Mouse (Mus musculus): ENCODE measurements at regions not wholly inside any gene's neighbourhood (a gene's known extent, or its start where the extent isn't known, plus 50 kb on each side); places are given as distances from the start of the nearest gene placed in this dataset.

DNA sequence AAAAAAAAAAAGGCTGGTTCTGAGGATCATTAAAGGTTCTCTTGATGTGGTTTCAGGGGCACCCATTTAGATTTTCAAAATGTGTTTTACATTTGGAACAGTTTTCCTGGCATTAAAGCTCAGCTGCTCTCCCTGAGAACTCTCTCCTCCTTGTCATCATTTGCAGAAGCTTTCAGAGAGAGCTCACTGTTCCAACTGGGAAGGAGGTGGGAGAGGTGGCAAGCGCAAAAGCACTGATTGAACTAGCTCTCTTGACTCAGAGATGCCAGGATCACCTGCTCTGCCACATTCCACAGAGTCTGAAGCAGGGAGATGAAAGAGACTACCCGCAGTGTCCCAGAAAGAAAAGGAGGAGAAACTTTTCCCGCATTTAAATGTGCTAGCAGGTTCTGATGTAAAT is 220.5 kb upstream of the Gbe1 start:
- WGBS, result 22% methylated on average over 3 of the region's 3 CpGs
- Histone ChIP-seq H3K36me3 (ENCODE audit: insufficient read depth) (no peaks in the 10 kb centered on the region), H3K4me1 (ENCODE audit: insufficient read depth) (no peaks in the 10 kb centered on the region), H3K4me2 (no peak overlapping the region), H3K27me3 (ENCODE audit: insufficient read depth, low read length) (no peaks in the 10 kb centered on the region), H3K4me3 (ENCODE audit: low read depth, low read length) (no peak overlapping the region), H3K27ac (ENCODE audit: low read depth) (peak overlapping the region; percentile 27; the same call in 1 of the 2 replicates), H3K9ac (no peak overlapping the region), H3K9me3 (ENCODE audit: low read depth, low read length) (no peaks in the 10 kb centered on the region)
- ATAC-seq (ENCODE audit: insufficient read depth), result peak; percentile 82
- peak; percentile 44 for DNase-seq
- TF ChIP-seq CTCF (IDR thresholded peaks at IDR 0.05; ENCODE audit: low read depth), result no peak

GRCm38 (mm10) chr16:70095221-70095620 is 218.5 kb upstream of the Gbe1 start:
- Histone ChIP-seq H3K9ac (no peak overlapping the region), H3K4me2 (no peak overlapping the region), H3K9me3 (ENCODE audit: low read depth, low read length) (no peaks in the 10 kb centered on the region), H3K4me1 (ENCODE audit: insufficient read depth) (no peaks in the 10 kb centered on the region), H3K27ac (ENCODE audit: low read depth) (no peak overlapping the region), H3K36me3 (ENCODE audit: insufficient read depth) (no peaks in the 10 kb centered on the region), H3K27me3 (ENCODE audit: insufficient read depth, low read length) (no peaks in the 10 kb centered on the region), H3K4me3 (ENCODE audit: low read depth, low read length) (no peak overlapping the region)
- DNase-seq (no peak), ATAC-seq (ENCODE audit: insufficient read depth) (no peak)
- TF ChIP-seq CTCF (IDR thresholded peaks at IDR 0.05; ENCODE audit: low read depth), result no peak
- WGBS, result 73% methylated on average over 2 of the region's 2 CpGs

- H3K9ac ChIP-seq, result no peak overlapping the region
- WGBS, result 32% methylated on average over 6 of the region's 6 CpGs
- H3K9me3 ChIP-seq (ENCODE audit: low read depth, low read length), result no peaks in the 10 kb centered on the region
- H3K27me3 ChIP-seq (ENCODE audit: insufficient read depth, low read length), result no peaks in the 10 kb centered on the region
- no peak for TF ChIP-seq CTCF (IDR thresholded peaks at IDR 0.05; ENCODE audit: low read depth)
- no peaks in the 10 kb centered on the region for H3K36me3 ChIP-seq (ENCODE audit: insufficient read depth)
- ATAC-seq (ENCODE audit: insufficient read depth) (peak; percentile 70; the same call in 1 of the 2 replicates), DNase-seq (peak; percentile 80)
- no peak overlapping the region for H3K4me3 ChIP-seq (ENCODE audit: low read depth, low read length)
- no peak overlapping the region for H3K4me2 ChIP-seq
- H3K27ac ChIP-seq (ENCODE audit: low read depth), result no peak overlapping the region
- no peaks in the 10 kb centered on the region for H3K4me1 ChIP-seq (ENCODE audit: insufficient read depth)
Measured at GRCm38 (mm10) chr16:70103791-70104378, 209.9 kb upstream of the Gbe1 start.

- DNase-seq (no peak), ATAC-seq (ENCODE audit: insufficient read depth) (no peak)
- H3K27me3 ChIP-seq (ENCODE audit: insufficient read depth, low read length), result no peaks in the 10 kb centered on the region
- WGBS, result 70% methylated on average over 3 of the region's 3 CpGs
- H3K4me2 ChIP-seq, result no peak overlapping the region
- H3K9ac ChIP-seq, result no peak overlapping the region
- TF ChIP-seq CTCF (IDR thresholded peaks at IDR 0.05; ENCODE audit: low read depth), result no peak
- no peaks in the 10 kb centered on the region for H3K36me3 ChIP-seq (ENCODE audit: insufficient read depth)
- H3K4me3 ChIP-seq (ENCODE audit: low read depth, low read length), result no peak overlapping the region
- no peaks in the 10 kb centered on the region for H3K9me3 ChIP-seq (ENCODE audit: low read depth, low read length)
- no peak overlapping the region for H3K27ac ChIP-seq (ENCODE audit: low read depth)
- no peaks in the 10 kb centered on the region for H3K4me1 ChIP-seq (ENCODE audit: insufficient read depth)
Measured at GRCm38 (mm10) chr16:70141466-70141865, 172.3 kb upstream of the Gbe1 start.

- WGBS, result 77% methylated on average over 10 of the region's 10 CpGs
- H3K4me3 ChIP-seq (ENCODE audit: low read depth, low read length), result no peak overlapping the region
- no peak overlapping the region for H3K4me2 ChIP-seq
- no peak overlapping the region for H3K27ac ChIP-seq (ENCODE audit: low read depth)
- TF ChIP-seq CTCF (IDR thresholded peaks at IDR 0.05; ENCODE audit: low read depth), result no peak
- no peaks in the 10 kb centered on the region for H3K27me3 ChIP-seq (ENCODE audit: insufficient read depth, low read length)
- DNase-seq, result no peak
- H3K4me1 ChIP-seq (ENCODE audit: insufficient read depth), result no peaks in the 10 kb centered on the region
- no peak overlapping the region for H3K9ac ChIP-seq
- no peaks in the 10 kb centered on the region for H3K36me3 ChIP-seq (ENCODE audit: insufficient read depth)
- no peaks in the 10 kb centered on the region for H3K9me3 ChIP-seq (ENCODE audit: low read depth, low read length)
- no peak for ATAC-seq (ENCODE audit: insufficient read depth)
Measured at GRCm38 (mm10) chr16:70147673-70148359, 165.9 kb upstream of the Gbe1 start.

- no peak overlapping the region for H3K4me3 ChIP-seq (ENCODE audit: low read depth, low read length)
- no peaks in the 10 kb centered on the region for H3K9me3 ChIP-seq (ENCODE audit: low read depth, low read length)
- 76% methylated on average over 7 of the region's 7 CpGs for WGBS
- no peaks in the 10 kb centered on the region for H3K27me3 ChIP-seq (ENCODE audit: insufficient read depth, low read length)
- H3K27ac ChIP-seq (ENCODE audit: low read depth), result no peak overlapping the region
- DNase-seq (no peak), ATAC-seq (ENCODE audit: insufficient read depth) (no peak)
- no peak overlapping the region for H3K9ac ChIP-seq
- H3K4me1 ChIP-seq (ENCODE audit: insufficient read depth), result no peaks in the 10 kb centered on the region
- H3K4me2 ChIP-seq, result no peak overlapping the region
- TF ChIP-seq CTCF (IDR thresholded peaks at IDR 0.05; ENCODE audit: low read depth), result no peak
- H3K36me3 ChIP-seq (ENCODE audit: insufficient read depth), result no peaks in the 10 kb centered on the region
Measured at GRCm38 (mm10) chr16:70154587-70154986, 159.2 kb upstream of the Gbe1 start.

DNA sequence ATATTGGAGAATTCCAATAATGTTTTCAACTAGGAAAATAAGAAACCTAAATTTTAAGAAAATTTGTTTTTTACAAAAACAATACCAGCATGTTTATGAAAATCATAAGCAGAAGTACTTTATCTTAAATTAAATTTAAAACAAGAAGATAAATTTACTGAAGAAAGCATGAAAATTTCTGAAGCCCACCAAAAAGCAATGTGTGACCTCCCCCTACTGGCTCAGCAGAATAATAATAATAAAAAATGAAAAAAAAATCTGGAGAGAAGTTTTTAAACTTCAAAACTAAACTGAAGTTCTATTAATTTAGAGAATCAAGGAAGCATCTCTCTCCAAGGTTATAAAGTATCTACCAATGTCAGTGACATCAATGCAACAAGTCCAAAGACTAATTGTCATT is 153.2 kb upstream of the Gbe1 start:
- H3K4me2 ChIP-seq, result no peak overlapping the region

More for the DNA sequence above, 153.2 kb upstream of the Gbe1 start:
- DNase-seq, result peak; percentile 15
- Histone ChIP-seq H3K4me3 (ENCODE audit: low read depth, low read length) (no peak overlapping the region), H3K9ac (no peak overlapping the region), H3K27ac (ENCODE audit: low read depth) (no peak overlapping the region), H3K9me3 (ENCODE audit: low read depth, low read length) (no peaks in the 10 kb centered on the region), H3K4me1 (ENCODE audit: insufficient read depth) (no peaks in the 10 kb centered on the region), H3K36me3 (ENCODE audit: insufficient read depth) (no peaks in the 10 kb centered on the region), H3K27me3 (ENCODE audit: insufficient read depth, low read length) (no peaks in the 10 kb centered on the region)
- ATAC-seq (ENCODE audit: insufficient read depth), result no peak
- peak; percentile 26; the same call in 1 of the 2 replicates for TF ChIP-seq CTCF (IDR thresholded peaks at IDR 0.05; ENCODE audit: low read depth)
